Mouse (Mus musculus): ENCODE data around the gene Pofut2.

DNA sequence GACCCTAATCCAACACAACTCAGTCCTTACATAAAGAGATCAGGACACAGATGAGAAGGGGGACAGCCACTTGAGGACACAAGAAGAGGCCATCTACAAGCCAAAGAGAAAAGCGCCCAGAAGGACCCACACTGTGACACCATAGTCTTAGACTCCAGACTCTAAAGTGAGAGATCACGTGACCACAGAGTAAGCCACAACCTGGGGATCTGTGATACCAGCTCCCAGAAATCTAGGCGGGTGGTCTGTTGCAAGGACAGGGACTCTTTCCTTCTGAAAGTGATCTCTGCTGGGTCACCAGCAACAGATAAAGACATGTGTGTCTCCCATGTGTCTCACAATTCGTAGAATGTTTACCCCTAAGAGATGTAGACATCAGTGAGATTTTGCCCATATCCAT, 34.6 kb upstream of the Pofut2 start:
- TF ChIP-seq UBTF (IDR thresholded peaks at IDR 0.05; ENCODE audit: borderline replicate concordance, insufficient read depth, low read depth, low read length) (no peak), EP300 (IDR thresholded peaks at IDR 0.05; ENCODE audit: low read depth in 1 of 2, low read length in 2 of 2) (no peak; a peak in 1 of 4 replicates), JUND (IDR thresholded peaks at IDR 0.05; ENCODE audit: low read depth, low read length) (no peak)
